Mouse (Mus musculus): ENCODE data around the gene Brd4. TPM values are rescaled to one million over a fixed set of nuclear protein-coding genes. Genes with fewer than 3 reads are reported as not detected.

Brd4 gene
- polyA plus RNA-seq (2015; fragmentation: Nextera tagmentation; extraction: Ambion mirVana) = 78.1 and 81.6 TPM in 2 replicates

- Histone ChIP-seq H3K27me3 (no peaks in the 10 kb centered on the region), H3K36me3 (no peaks in the 10 kb centered on the region), H3K4me2 (peak within 1 kb of the TSS; percentile 65), H3K27ac (peak within 1 kb of the TSS; percentile 99), H3K4me1 (peaks cover 19% of the 10 kb centered on the region), H3K9me3 (no peaks in the 10 kb centered on the region), H3K9ac (peak within 1 kb of the TSS; percentile 97), H3K4me3 (peak within 1 kb of the TSS; percentile 94)
- ATAC-seq (ENCODE audit: insufficient number of reproducible peaks, low FRiP score, low TSS enrichment, low read depth) = peak; percentile 86
- under 1% methylated on average over 83 of the region's 100 CpGs for WGBS
Measured at GRCm38 (mm10) chr17:32284262-32285137, at the start of gene Brd4. Gene Brd4 (minus strand): TSS chr17:32284722.

- no peaks in the 10 kb centered on the region for H3K9me3 ChIP-seq
- no peak overlapping the region for H3K9ac ChIP-seq
- ATAC-seq (ENCODE audit: insufficient number of reproducible peaks, low FRiP score, low TSS enrichment, low read depth) = 0 out of 2 replicates have a peak, but pooled peaks have one; percentile 32
- 92% methylated on average over 31 of the region's 31 CpGs for WGBS
- H3K4me3 ChIP-seq = no peak overlapping the region
- H3K27me3 ChIP-seq = no peaks in the 10 kb centered on the region
- no peak overlapping the region for H3K27ac ChIP-seq
- H3K36me3 ChIP-seq = peaks cover 87% of the 10 kb centered on the region
- no peak overlapping the region for H3K4me2 ChIP-seq
- H3K4me1 ChIP-seq = no peaks in the 10 kb centered on the region
Measured at GRCm38 (mm10) chr17:32333675-32334303, 49.3 kb upstream of the Brd4 start.

- H3K4me1 ChIP-seq = 0 out of 2 replicates have a peak, but pooled peaks cover 5% of the 10 kb centered on the region
- no peak overlapping the region for H3K4me2 ChIP-seq
- H3K27me3 ChIP-seq = no peaks in the 10 kb centered on the region
- H3K27ac ChIP-seq = no peak overlapping the region
- no peaks in the 10 kb centered on the region for H3K9me3 ChIP-seq
- H3K36me3 ChIP-seq = peaks cover 63% of the 10 kb centered on the region
- H3K4me3 ChIP-seq = no peak overlapping the region
- ATAC-seq (ENCODE audit: insufficient number of reproducible peaks, low FRiP score, low TSS enrichment, low read depth) = no peak
- H3K9ac ChIP-seq = no peak overlapping the region
Measured at GRCm38 (mm10) chr17:32327501-32327900, 43.0 kb upstream of the Brd4 start.

- Histone ChIP-seq H3K4me3 (no peak overlapping the region), H3K4me1 (peaks cover 26% of the 10 kb centered on the region), H3K4me2 (no peak overlapping the region), H3K9me3 (no peaks in the 10 kb centered on the region), H3K27me3 (no peaks in the 10 kb centered on the region), H3K9ac (no peak overlapping the region), H3K27ac (no peak overlapping the region), H3K36me3 (peaks cover 40% of the 10 kb centered on the region)
- ATAC-seq (ENCODE audit: insufficient number of reproducible peaks, low FRiP score, low TSS enrichment, low read depth) = no peak
- WGBS = 95% methylated on average over 1 of the region's 1 CpGs
Measured at GRCm38 (mm10) chr17:32322809-32323208, 38.3 kb upstream of the Brd4 start.

GRCm38 (mm10) chr17:32321836-32322235 is 37.3 kb upstream of the Brd4 start:
- Histone ChIP-seq H3K4me3 (peak overlapping the region; percentile 94), H3K36me3 (peaks cover 46% of the 10 kb centered on the region), H3K4me2 (peak overlapping the region; percentile 72), H3K4me1 (peaks cover 26% of the 10 kb centered on the region), H3K27ac (peak overlapping the region; percentile 97), H3K9me3 (no peaks in the 10 kb centered on the region), H3K27me3 (no peaks in the 10 kb centered on the region), H3K9ac (peak overlapping the region; percentile 75)
- WGBS = 16% methylated on average over 6 of the region's 6 CpGs
- no peak for ATAC-seq (ENCODE audit: insufficient number of reproducible peaks, low FRiP score, low TSS enrichment, low read depth)

- H3K4me2 ChIP-seq = peak overlapping the region; percentile 72
- peak overlapping the region; percentile 94 for H3K4me3 ChIP-seq
- H3K4me1 ChIP-seq = peaks cover 26% of the 10 kb centered on the region
- no peaks in the 10 kb centered on the region for H3K27me3 ChIP-seq
- 0% methylated on average over 23 of the region's 23 CpGs for WGBS
- peak overlapping the region; percentile 97 for H3K27ac ChIP-seq
- H3K36me3 ChIP-seq = peaks cover 46% of the 10 kb centered on the region
- H3K9me3 ChIP-seq = no peaks in the 10 kb centered on the region
- H3K9ac ChIP-seq = peak overlapping the region; percentile 75
- ATAC-seq (ENCODE audit: insufficient number of reproducible peaks, low FRiP score, low TSS enrichment, low read depth) = peak; percentile 66
Measured at GRCm38 (mm10) chr17:32321390-32321734, 36.8 kb upstream of the Brd4 start.

GRCm38 (mm10) chr17:32320597-32321389 is 36.3 kb upstream of the Brd4 start, which contains the start of gene Akap8:
Gene Akap8 (minus strand): TSS chr17:32321238.
- Histone ChIP-seq H3K9me3 (no peaks in the 10 kb centered on the region), H3K27me3 (no peaks in the 10 kb centered on the region), H3K27ac (peak within 1 kb of the TSS; percentile 97), H3K4me3 (peak within 1 kb of the TSS; percentile 94), H3K36me3 (peaks cover 46% of the 10 kb centered on the region), H3K4me1 (peaks cover 26% of the 10 kb centered on the region), H3K9ac (peak within 1 kb of the TSS; percentile 82), H3K4me2 (peak within 1 kb of the TSS; percentile 76)
- ATAC-seq (ENCODE audit: insufficient number of reproducible peaks, low FRiP score, low TSS enrichment, low read depth) = peak; percentile 99
- WGBS = under 1% methylated on average over 83 of the region's 83 CpGs

- Histone ChIP-seq H3K4me2 (peak overlapping the region; percentile 76), H3K4me3 (peak overlapping the region; percentile 94), H3K4me1 (peaks cover 26% of the 10 kb centered on the region), H3K9ac (peak overlapping the region; percentile 82), H3K36me3 (peaks cover 48% of the 10 kb centered on the region), H3K27me3 (no peaks in the 10 kb centered on the region), H3K9me3 (no peaks in the 10 kb centered on the region), H3K27ac (peak overlapping the region; percentile 97)
- WGBS = 0% methylated on average over 7 of the region's 7 CpGs
- no peak for ATAC-seq (ENCODE audit: insufficient number of reproducible peaks, low FRiP score, low TSS enrichment, low read depth)
Measured at GRCm38 (mm10) chr17:32319950-32320349, 35.4 kb upstream of the Brd4 start.

- 84% methylated on average over 3 of the region's 3 CpGs for WGBS
Measured at GRCm38 (mm10) chr17:32317708-32318107, 33.2 kb upstream of the Brd4 start.

GRCm38 (mm10) chr17:32317032-32317431 is 32.5 kb upstream of the Brd4 start:
- H3K9me3 ChIP-seq = no peaks in the 10 kb centered on the region
- H3K4me3 ChIP-seq = no peak overlapping the region
- no peak overlapping the region for H3K4me2 ChIP-seq
- no peak for ATAC-seq (ENCODE audit: insufficient number of reproducible peaks, low FRiP score, low TSS enrichment, low read depth)
- H3K36me3 ChIP-seq = peaks cover 64% of the 10 kb centered on the region
- 93% methylated on average over 8 of the region's 8 CpGs for WGBS
- H3K4me1 ChIP-seq = peaks cover 19% of the 10 kb centered on the region
- H3K9ac ChIP-seq = no peak overlapping the region
- H3K27ac ChIP-seq = no peak overlapping the region
- H3K27me3 ChIP-seq = no peaks in the 10 kb centered on the region

More at GRCm38 (mm10) chr17:32317708-32318107, 33.2 kb upstream of the Brd4 start:
- no peaks in the 10 kb centered on the region for H3K9me3 ChIP-seq
- H3K27me3 ChIP-seq = no peaks in the 10 kb centered on the region
- H3K36me3 ChIP-seq = peaks cover 59% of the 10 kb centered on the region
- H3K9ac ChIP-seq = no peak overlapping the region
- H3K4me2 ChIP-seq = no peak overlapping the region
- H3K4me1 ChIP-seq = peaks cover 24% of the 10 kb centered on the region
- no peak for ATAC-seq (ENCODE audit: insufficient number of reproducible peaks, low FRiP score, low TSS enrichment, low read depth)
- no peak overlapping the region for H3K27ac ChIP-seq
- no peak overlapping the region for H3K4me3 ChIP-seq

- no peak for ATAC-seq (ENCODE audit: insufficient number of reproducible peaks, low FRiP score, low TSS enrichment, low read depth)
- Histone ChIP-seq H3K9me3 (no peaks in the 10 kb centered on the region), H3K27me3 (no peaks in the 10 kb centered on the region), H3K4me3 (no peak overlapping the region), H3K9ac (no peak overlapping the region), H3K36me3 (peaks cover 79% of the 10 kb centered on the region), H3K4me2 (no peak overlapping the region), H3K4me1 (peaks cover 15% of the 10 kb centered on the region), H3K27ac (no peak overlapping the region)
- WGBS = 93% methylated on average over 5 of the region's 5 CpGs
Measured at GRCm38 (mm10) chr17:32315560-32315959, 31.0 kb upstream of the Brd4 start.

Measured in limb, embryonic 15.5 days (tissue).